Comparison of ENCODE assay signal across 14 mouse cellular contexts in the genomic region with DNA sequence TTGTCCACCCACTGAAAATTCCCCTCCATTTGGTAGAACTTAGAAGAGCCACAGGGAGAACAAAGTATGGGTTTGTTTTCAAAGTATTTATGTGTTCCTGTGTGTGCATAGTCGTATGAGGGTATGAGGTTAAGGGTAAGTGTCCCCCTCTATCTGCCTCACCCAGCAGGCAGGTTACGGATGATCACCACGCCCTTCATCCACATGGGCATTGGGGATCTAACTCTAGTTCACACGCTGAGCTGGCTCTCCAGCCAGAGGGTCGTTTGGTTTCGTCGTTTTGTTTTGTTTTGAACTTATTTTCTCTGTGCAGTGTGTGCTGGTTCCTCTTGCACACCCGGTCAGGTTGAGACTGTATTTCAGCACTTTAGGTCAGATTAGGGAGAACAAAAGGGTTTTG. TPM values are rescaled to one million over a fixed set of nuclear protein-coding genes. Genes with fewer than 3 reads are reported as not detected.
A peak's percentile ranks its signal among the peaks of the same experiment; 100 is the strongest.
DNase-seq lines count a peak whose midpoint lies in the region; ATAC-seq and TF ChIP-seq lines count a peak whose summit lies in the region.
"Had no signal": no experiment of that assay in that cellular context is flagged by ENCODE, and none has a peak within 500 bp of the region (broad histone marks: within the 10 kb centered on the region; RNA-seq: fewer than 3 reads in every experiment).

No protein-coding gene starts in this region.

- peak overlapping the region; percentile 61; the same call in 1 of the 2 replicates for H3K27ac ChIP-seq in heart, embryonic 13.5 days (replicated peaks)
- peak overlapping the region; percentile 44; the same call in 1 of the 2 replicates for H3K27ac ChIP-seq in spleen, adult 2 months (ENCODE audit: insufficient read depth, low read length)
- H3K27ac ChIP-seq in intestine, postnatal 0 days (ENCODE audit: low read depth, low read length), result peak overlapping the region; percentile 46; the same call in 1 of the 2 replicates
- H3K27ac ChIP-seq: embryonic facial prominence, embryonic 10.5 days; hindbrain, embryonic 14.5 days had no signal

- no peak for ATAC-seq in heart, embryonic 13.5 days (ENCODE audit: extremely low read depth, insufficient number of reproducible peaks, low FRiP score, low TSS enrichment)
- ATAC-seq in intestine, postnatal 0 days, result no peak
- peak; percentile 42 for ATAC-seq in megakaryocyte-erythroid progenitor cell, adult 5-6 weeks (replicated peaks; ENCODE audit: low FRiP score, low TSS enrichment, poor library complexity, severe bottlenecking)

- 65% methylated on average over 8 of the region's 8 CpGs for WGBS in heart, embryonic 13.5 days
- 25% methylated on average over 8 of the region's 8 CpGs for WGBS in spleen, adult 2 months
- 44% methylated on average over 8 of the region's 8 CpGs for WGBS in intestine, postnatal 0 days

- no peak for DNase-seq in heart, adult 18-20 months
- DNase-seq in spleen, adult 2 months (ENCODE audit: low read depth in 1 of 2, low spot score in 2 of 2), result no peak
- no peak for DNase-seq in spleen, postnatal 36 days (ENCODE audit: low spot score in 2 of 2)
- DNase-seq in thymus, postnatal 14 days, result no peak
- DNase-seq in right cerebral cortex, postnatal 36 days (ENCODE audit: low spot score in 2 of 2), result no peak
- DNase-seq: adrenal gland, postnatal 14 days; cerebellum, postnatal 14 days; kidney, adult 9 months; midbrain, embryonic 14.5 days had no signal

- no peak for TF ChIP-seq POLR2A in spleen, adult 2 months (IDR thresholded peaks at IDR 0.05; ENCODE audit: low read depth, low read length)

- H3K4me2 ChIP-seq in heart, embryonic 13.5 days, result peak overlapping the region; percentile 28
- no peak overlapping the region; the same call in 1 of the 2 replicates for H3K4me2 ChIP-seq in intestine, postnatal 0 days (replicated peaks; ENCODE audit: low read depth)
- H3K4me2 ChIP-seq: hindbrain, embryonic 14.5 days had no signal

- H3K27me3 ChIP-seq in heart, embryonic 13.5 days (replicated peaks), result no peaks in the 10 kb centered on the region
- H3K27me3 ChIP-seq in spleen, adult 2 months (ENCODE audit: control insufficient read depth, insufficient read depth, low read length), result no peaks in the 10 kb centered on the region
- H3K27me3 ChIP-seq in intestine, postnatal 0 days (replicated peaks; ENCODE audit: control insufficient read depth, insufficient read depth, low read length), result no peaks in the 10 kb centered on the region

- H3K4me3 ChIP-seq in heart, embryonic 13.5 days, result no peak overlapping the region
- H3K4me3 ChIP-seq in spleen, adult 2 months (ENCODE audit: extremely low read depth, insufficient read depth, insufficient read length), result no peak overlapping the region
- no peak overlapping the region for H3K4me3 ChIP-seq in intestine, postnatal 0 days (ENCODE audit: low read depth, low read length)
- H3K4me3 ChIP-seq: embryonic facial prominence, embryonic 10.5 days had no signal

- H3K9me3 ChIP-seq in heart, embryonic 13.5 days, result no peaks in the 10 kb centered on the region
- H3K9me3 ChIP-seq in intestine, postnatal 0 days (ENCODE audit: control insufficient read depth), result no peaks in the 10 kb centered on the region
- H3K9me3 ChIP-seq: embryonic facial prominence, embryonic 10.5 days had no signal

- no peaks in the 10 kb centered on the region for H3K36me3 ChIP-seq in heart, embryonic 13.5 days
- no peaks in the 10 kb centered on the region for H3K36me3 ChIP-seq in spleen, adult 2 months (ENCODE audit: control insufficient read depth, insufficient read depth, low read length)
- no peaks in the 10 kb centered on the region for H3K36me3 ChIP-seq in intestine, postnatal 0 days (ENCODE audit: control insufficient read depth, insufficient read depth)
- H3K36me3 ChIP-seq: embryonic facial prominence, embryonic 10.5 days had no signal

- TF ChIP-seq CTCF in spleen, adult 2 months (IDR thresholded peaks at IDR 0.05; ENCODE audit: extremely low read depth, insufficient read depth, insufficient read length, insufficient replicate concordance), result no peak
- TF ChIP-seq CTCF in intestine, postnatal 0 days (IDR thresholded peaks at IDR 0.05; ENCODE audit: low read depth), result no peak

- H3K4me1 ChIP-seq in heart, embryonic 13.5 days, result peaks cover 58% of the 10 kb centered on the region
- H3K4me1 ChIP-seq in spleen, adult 2 months (ENCODE audit: control insufficient read depth, insufficient read depth, insufficient read length), result peaks cover 41% of the 10 kb centered on the region; the same call in 1 of the 2 replicates
- H3K4me1 ChIP-seq in intestine, postnatal 0 days (replicated peaks; ENCODE audit: control insufficient read depth, insufficient read depth, low read length), result peaks cover 18% of the 10 kb centered on the region

- H3K9ac ChIP-seq in heart, embryonic 13.5 days, result no peak overlapping the region
- 0 out of 2 replicates have a peak overlapping the region, but pooled peaks have one; percentile 17 for H3K9ac ChIP-seq in intestine, postnatal 0 days (ENCODE audit: low read depth, low read length)
- H3K9ac ChIP-seq: hindbrain, embryonic 14.5 days had no signal

RNA-seq across cellular contexts. Expression of gene Taok3, which starts 17.7 kb away (rescaled TPM):
- 8.5 and 10.8 TPM in 2 replicates for polyA plus RNA-seq in heart, embryonic 13.5 days (2015; fragmentation: Nextera tagmentation; extraction: Ambion mirVana)
- total RNA-seq in heart, adult 18-20 months (2021), result 1 to 10 TPM; 5.8 to 7.8 TPM
- polyA plus RNA-seq in spleen, adult 2 months (2012; rRNA removed), result 18.4 and 26.6 TPM in 2 replicates
- 40.4 and 47.7 TPM in 2 replicates for polyA plus RNA-seq in intestine, postnatal 0 days (2015; fragmentation: Nextera tagmentation; extraction: Ambion mirVana)
- 92.8 and 105 TPM in 2 replicates for total RNA-seq in megakaryocyte-erythroid progenitor cell, adult 5-6 weeks (2014; fragmentation: Nextera tagmentation)
- total RNA-seq in megakaryocyte-erythroid progenitor cell, adult 5-6 weeks (2017), result 79.4 and 88.0 TPM in 2 replicates

RNA-seq across cellular contexts. Expression of gene Suds3, which starts 21.7 kb away (rescaled TPM):
- polyA plus RNA-seq in heart, embryonic 13.5 days (2015; fragmentation: Nextera tagmentation; extraction: Ambion mirVana), result 49.1 and 49.3 TPM in 2 replicates
- total RNA-seq in heart, adult 18-20 months (2021), result 10 to 100 TPM; 84.8 to 92.0 TPM
- polyA plus RNA-seq in spleen, adult 2 months (2012; rRNA removed), result 45.1 and 60.7 TPM in 2 replicates
- 41.8 and 47.2 TPM in 2 replicates for polyA plus RNA-seq in intestine, postnatal 0 days (2015; fragmentation: Nextera tagmentation; extraction: Ambion mirVana)
- total RNA-seq in megakaryocyte-erythroid progenitor cell, adult 5-6 weeks (2014; fragmentation: Nextera tagmentation), result 47.7 and 59.1 TPM in 2 replicates
- total RNA-seq in megakaryocyte-erythroid progenitor cell, adult 5-6 weeks (2017), result 106 and 110 TPM in 2 replicates
